Mouse (Mus musculus) CH12F3 (cell line): ENCODE results near the gene Nab2.

Experiments used
- in situ Hi-C: fragments of 300-500 bp; cut with MboI; formaldehyde crosslinking; loops from 2 replicates; pipeline ENCODE4 v1.14.3; 2020; ENCODE audit warnings: low sequenced_read_pairs

Gene Nab2

GRCm38 (mm10) chr10:127618173-127618572 is 50.2 kb downstream of the Nab2 start:
- in situ Hi-C loops: no loop called here

GRCm38 (mm10) chr10:127617294-127617693 is 51.1 kb downstream of the Nab2 start:
- in situ Hi-C loops: no loop called here

GRCm38 (mm10) chr10:127616261-127616679 is 52.1 kb downstream of the Nab2 start:
- in situ Hi-C loops: no loop called here

GRCm38 (mm10) chr10:127615591-127615990 is 52.8 kb downstream of the Nab2 start:
- in situ Hi-C loops: no loop called here

GRCm38 (mm10) chr10:127615034-127615374 is 53.4 kb downstream of the Nab2 start:
- in situ Hi-C loops: no loop called here

- in situ Hi-C loops: no loop called here
These were observed 53.9 kb downstream of the Nab2 start for GRCm38 (mm10) chr10:127614236-127615033.

- in situ Hi-C loops: no loop called here
These were observed 56.1 kb downstream of the Nab2 start for GRCm38 (mm10) chr10:127612079-127612775.
